Mouse (Mus musculus): ENCODE measurements around the gene Slc41a3. TPM values are rescaled to one million over a fixed set of nuclear protein-coding genes. Genes with fewer than 3 reads are reported as not detected.

The Slc41a3 gene
- total and polyA plus RNA-seq, 3 experiments = 0.10 to 0.59 (median 0.15) TPM

DNA sequence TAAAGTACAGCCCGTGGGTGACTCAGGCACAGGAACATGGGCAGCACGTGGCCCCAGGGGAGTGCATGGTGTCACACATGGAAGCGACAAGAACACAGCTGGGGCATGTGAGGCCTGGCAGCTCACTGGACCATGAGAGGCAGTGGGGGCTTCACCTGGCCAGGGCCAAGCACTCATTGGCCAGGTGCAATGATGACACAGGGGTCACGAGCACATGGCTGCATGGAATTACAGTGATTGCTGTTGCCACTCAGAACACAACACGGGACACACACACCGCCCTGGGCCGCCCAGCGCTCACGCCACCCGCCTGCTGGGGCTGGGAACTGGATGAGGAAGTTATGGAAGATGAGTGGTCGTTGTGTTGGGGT lies 56.5 kb downstream of the Slc41a3 start:
- no peak overlapping the region for H3K9ac ChIP-seq (ENCODE audit: insufficient read depth, low read depth)
- H3K79me2 ChIP-seq (replicated peaks; ENCODE audit: control insufficient read depth, extremely low read depth, insufficient read depth, poor library complexity, severe bottlenecking) = no peaks in the 10 kb centered on the region
- peak; percentile 79 for DNase-seq (ENCODE audit: extremely low read depth)
- peaks cover 48 to 58% of the 10 kb centered on the region in 2 experiments for H3K36me3 ChIP-seq (replicated peaks in 1 of 2; ENCODE audit: control insufficient read depth in 1 of 2, insufficient read depth in 1 of 2, low read length in 1 of 2)
- H3K9me3 ChIP-seq (replicated peaks; ENCODE audit: low read length) = no peaks in the 10 kb centered on the region
- peaks cover 13 to 38% of the 10 kb centered on the region in 2 experiments for H3K4me1 ChIP-seq (ENCODE audit: control insufficient read depth in 1 of 2, insufficient read depth in 2 of 2)
- in situ Hi-C loops (cut with MboI; ENCODE audit: low pct_ligation_motif_present, low pct_unique_long_range_greater_than_20kb, low sequenced_read_pairs) (loop anchor here (10.0 to 25.0 kb wide), 2 partner anchors 64 to 151 kb away; no protein-coding TSS in a partner anchor), dilution Hi-C loops (cut with MboI; ENCODE audit: extremely low pct_ligation_motif_present, extremely low pct_unique_long_range_greater_than_20kb, low sequenced_read_pairs) (no loop called here)
- H3K4me2 ChIP-seq (ENCODE audit: insufficient read depth, low read depth, poor library complexity, severe bottlenecking) = no peak overlapping the region
- TF ChIP-seq IRF4 (IDR thresholded peaks at IDR 0.05; ENCODE audit: low read depth, low read length) (no peak), MXI1 (IDR thresholded peaks at IDR 0.05; ENCODE audit: low read depth, low read length) (0 out of 2 replicates have a peak, but pooled peaks have one; percentile 22), MAX (IDR thresholded peaks at IDR 0.05; ENCODE audit: low read length) (0 out of 2 replicates have a peak, but pooled peaks have one; percentile 62), CHD2 (IDR thresholded peaks at IDR 0.05; ENCODE audit: low read length) (no peak), SIN3A (IDR thresholded peaks at IDR 0.05; ENCODE audit: low read length) (no peak), MYC (IDR thresholded peaks at IDR 0.05; ENCODE audit: low read depth, low read length) (0 out of 2 replicates have a peak, but pooled peaks have one; percentile 25), POLR2AphosphoS2 (IDR thresholded peaks at IDR 0.05; ENCODE audit: low read depth, low read length) (no peak), BHLHE40 (IDR thresholded peaks at IDR 0.05; ENCODE audit: low read depth, low read length) (peak; percentile 91), NRF1 (IDR thresholded peaks at IDR 0.05; ENCODE audit: low read depth, low read length) (no peak), ETS1 (conservative IDR thresholded peaks at IDR 0.05; ENCODE audit: low read depth, low read length) (peak; percentile 78), NELFE (IDR thresholded peaks at IDR 0.05; ENCODE audit: low read depth, low read length) (no peak), SMC3 (IDR thresholded peaks at IDR 0.05; ENCODE audit: low read depth, low read length) (no peak)
- H3K27me3 ChIP-seq (replicated peaks) = no peaks in the 10 kb centered on the region
- no peak overlapping the region for H3K4me3 ChIP-seq (replicated peaks in 1 of 3; ENCODE audit: low read depth in 2 of 3, low read length in 2 of 3, poor library complexity in 1 of 3)
- H3K27ac ChIP-seq (ENCODE audit: insufficient read depth, low read depth) = no peak overlapping the region

DNA sequence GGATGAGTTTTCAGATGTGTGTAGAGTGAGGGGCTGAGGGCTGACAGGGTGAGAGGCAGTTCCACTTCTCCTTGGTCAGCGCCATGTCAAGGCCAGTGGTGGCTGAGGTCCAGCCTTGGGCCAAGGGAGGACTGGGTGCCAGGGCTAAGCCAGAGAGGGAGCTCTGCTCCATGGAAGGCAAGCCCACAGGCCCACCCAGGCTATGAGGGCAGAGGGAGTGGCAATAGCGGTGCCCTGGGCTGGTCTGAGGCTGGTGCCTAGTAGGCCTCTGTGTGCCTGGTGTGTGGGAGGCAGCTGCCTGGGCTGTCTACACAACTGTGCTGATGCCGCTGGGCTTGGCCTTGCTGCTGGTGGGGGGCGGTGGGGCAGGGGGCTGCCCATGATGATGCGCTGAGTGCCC lies 57.6 kb downstream of the Slc41a3 start:
- Histone ChIP-seq H3K9ac (ENCODE audit: insufficient read depth, low read depth) (no peak overlapping the region), H3K9me3 (replicated peaks; ENCODE audit: low read length) (no peaks in the 10 kb centered on the region), H3K79me2 (replicated peaks; ENCODE audit: control insufficient read depth, extremely low read depth, insufficient read depth, poor library complexity, severe bottlenecking) (no peaks in the 10 kb centered on the region), H3K4me2 (ENCODE audit: insufficient read depth, low read depth, poor library complexity, severe bottlenecking) (no peak overlapping the region), H3K36me3 (replicated peaks in 1 of 2; ENCODE audit: control insufficient read depth in 1 of 2, insufficient read depth in 1 of 2, low read length in 1 of 2) (peaks cover 59 to 69% of the 10 kb centered on the region in 2 experiments), H3K4me3 (replicated peaks in 1 of 3; ENCODE audit: low read depth in 2 of 3, low read length in 2 of 3, poor library complexity in 1 of 3) (no peak overlapping the region), H3K27me3 (replicated peaks) (no peaks in the 10 kb centered on the region), H3K4me1 (ENCODE audit: control insufficient read depth in 1 of 2, insufficient read depth in 2 of 2) (peaks cover 13 to 38% of the 10 kb centered on the region in 2 experiments), H3K27ac (ENCODE audit: insufficient read depth, low read depth) (no peak overlapping the region)
- dilution Hi-C loops (cut with MboI; ENCODE audit: extremely low pct_ligation_motif_present, extremely low pct_unique_long_range_greater_than_20kb, low sequenced_read_pairs) = no loop called here
- no peak for DNase-seq (ENCODE audit: extremely low read depth)
- in situ Hi-C loops (cut with MboI; ENCODE audit: low pct_ligation_motif_present, low pct_unique_long_range_greater_than_20kb, low sequenced_read_pairs) = loop anchor here (10.0 to 25.0 kb wide), 2 partner anchors 63 to 150 kb away; no protein-coding TSS in a partner anchor
- no peak for TF ChIP-seq ZNF384 (IDR thresholded peaks at IDR 0.05; ENCODE audit: low read depth, low read length)
- TF ChIP-seq E2F4 (IDR thresholded peaks at IDR 0.05; ENCODE audit: insufficient replicate concordance, low read depth, low read length) = no peak
- TF ChIP-seq MXI1 (IDR thresholded peaks at IDR 0.05; ENCODE audit: low read depth, low read length) = no peak
- TF ChIP-seq KAT2A (IDR thresholded peaks at IDR 0.05; ENCODE audit: insufficient replicate concordance, low read length) = no peak
- no peak for TF ChIP-seq GABPA (IDR thresholded peaks at IDR 0.05; ENCODE audit: insufficient replicate concordance, low read depth, low read length)

Data from CH12.LX (cell line).